Mouse (Mus musculus) heart, postnatal 0 days (tissue): ENCODE measurements around the gene Upk1a. TPM values are rescaled to one million over a fixed set of nuclear protein-coding genes. Genes with fewer than 3 reads are reported as not detected.

ENCODE experiments used
- ATAC-seq: fragments of 200-750 bp; cut with Nextera tagmentation; 2 replicates; pipeline ENCODE4 v1.8.0; 2017; ENCODE audit warnings: low read depth, moderate number of reproducible peaks, moderate library complexity; ENCODE audit not compliant: insufficient read depth
- DNase-seq: peaks from one replicate; pipeline ENCODE4 v3.0.0-alpha.2; 2016; ENCODE audit warnings: low spot score
- H3K27ac ChIP-seq: fragments of 300-500 bp; sonication (generic); 2 replicates; pipeline ENCODE4 v1.5.1; 2014; ENCODE audit warnings: low read depth, mild to moderate bottlenecking
- H3K27me3 ChIP-seq: fragments of 300-500 bp; sonication (generic); 2 replicates; pipeline ENCODE4 v1.6.1; 2014; ENCODE audit warnings: low read length, mixed read lengths; ENCODE audit not compliant: control insufficient read depth, insufficient read depth
- H3K36me3 ChIP-seq: fragments of 300-500 bp; sonication (generic); replicated peaks from 2 replicates; pipeline ENCODE4 v1.6.1; 2014; ENCODE audit warnings: low read length, mixed read lengths; ENCODE audit not compliant: control insufficient read depth, insufficient read depth
- H3K4me1 ChIP-seq: fragments of 300-500 bp; sonication (generic); 2 replicates; pipeline ENCODE4 v1.6.1; 2014; ENCODE audit warnings: antibody characterized with exemption; ENCODE audit not compliant: control insufficient read depth, insufficient read depth
- H3K4me2 ChIP-seq: fragments of 300-500 bp; sonication (generic); 2 replicates; pipeline ENCODE4 v1.6.1; 2014; ENCODE audit warnings: low read depth, mild to moderate bottlenecking, low read length, moderate library complexity
- H3K4me3 ChIP-seq: fragments of 300-500 bp; sonication (generic); 2 replicates; pipeline ENCODE4 v1.5.1; 2014; ENCODE audit warnings: low read depth, low read length
- H3K9ac ChIP-seq: fragments of 300-500 bp; sonication (generic); replicated peaks from 2 replicates; pipeline ENCODE4 v1.6.1; 2014; ENCODE audit warnings: low read depth, low read length, mixed read lengths
- H3K9me3 ChIP-seq: fragments of 300-500 bp; sonication (generic); replicated peaks from 2 replicates; pipeline ENCODE4 v1.6.1; 2016; ENCODE audit warnings: low read length; ENCODE audit not compliant: control insufficient read depth
- CTCF ChIP-seq: IDR thresholded peaks from 2 replicates; pipeline ENCODE4 v1.5.1; 2016; ENCODE audit warnings: antibody characterized with exemption, control low read depth, low read depth
- EP300 ChIP-seq: IDR thresholded peaks from 2 replicates; pipeline ENCODE4 v1.6.1; 2016; ENCODE audit warnings: antibody characterized with exemption, low read depth
- WGBS: fragments of 180-500 bp; shearing (Covaris S2); extraction: QIAGEN DNeasy Blood & Tissue Kit; methylation state at CpG from one replicate; pipeline ENCODE4 v1.1.7; 2014; 5-methylcytosine and 5-hydroxymethylcytosine counted together
- polyA plus RNA-seq: library from polyadenylated mRNA; unstranded; fragments of >200 nt; fragmentation: Nextera tagmentation; extraction: Ambion mirVana; gene quantifications from 2 replicates; pipeline ENCODE4 v1.2.1, GENCODE M21; 2015
- total RNA-seq: library from RNA; depleted of rRNA; stranded (reverse); fragments of >200 nt; gene quantifications from 2 replicates; pipeline ENCODE4 v1.2.3, GENCODE M21; 2014; ENCODE audit warnings: low replicate concordance

The Upk1a gene
- total and polyA plus RNA-seq, 2 experiments from 2014 or later, result 0.60 to 73.4 TPM

DNA sequence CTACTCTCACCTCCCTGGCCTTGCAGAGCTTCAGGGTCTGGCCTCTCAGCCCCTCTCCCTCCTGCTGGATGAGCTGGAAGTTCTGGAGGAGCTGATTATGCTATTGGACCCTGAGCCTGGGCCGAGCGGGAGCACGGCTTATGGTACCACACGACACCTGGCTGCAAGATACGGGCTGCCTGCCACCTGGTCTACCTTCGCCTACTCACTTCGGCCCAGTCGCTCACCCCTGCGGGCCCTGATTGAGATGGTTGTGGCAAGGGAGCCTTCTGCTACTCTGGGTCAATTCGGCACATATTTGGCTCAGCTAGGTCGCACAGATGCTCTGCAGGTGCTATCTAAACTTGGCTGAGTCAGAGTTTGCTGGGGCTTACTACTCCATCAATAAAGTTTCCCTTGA, 45.1 kb downstream of the Upk1a start:
- Histone ChIP-seq H3K27ac (no peak overlapping the region), H3K4me2 (no peak overlapping the region), H3K4me1 (peaks cover 7% of the 10 kb centered on the region; the same call in 1 of the 2 replicates), H3K4me3 (no peak overlapping the region), H3K9ac (no peak overlapping the region), H3K27me3 (no peaks in the 10 kb centered on the region), H3K36me3 (peaks cover 77% of the 10 kb centered on the region), H3K9me3 (no peaks in the 10 kb centered on the region)
- DNase-seq (no peak), ATAC-seq (no peak)
- no peak for TF ChIP-seq EP300
- no peak for TF ChIP-seq CTCF
- 88% methylated on average over 11 of the region's 11 CpGs for WGBS

DNA sequence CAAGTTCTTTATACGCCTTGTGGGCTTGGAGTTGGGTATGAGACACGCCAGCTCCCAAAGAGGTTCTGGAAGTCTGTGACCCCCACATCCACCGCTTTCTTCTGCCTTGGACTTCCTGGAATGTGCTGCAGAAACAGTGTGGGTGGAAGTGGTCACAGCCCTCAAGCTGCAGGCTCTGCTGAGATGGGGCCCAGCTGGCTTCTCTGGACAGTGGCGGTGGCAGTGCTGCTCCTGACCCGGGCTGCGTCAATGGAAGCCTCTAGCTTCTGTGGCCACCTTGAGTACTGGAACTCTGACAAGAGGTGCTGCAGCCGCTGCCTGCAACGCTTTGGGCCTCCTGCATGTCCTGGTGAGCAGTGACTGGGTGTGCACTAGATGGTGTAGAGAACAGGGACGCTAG, 46.6 kb downstream of the Upk1a start:
- no peak for DNase-seq
- H3K4me1 ChIP-seq, result peaks cover 7% of the 10 kb centered on the region; the same call in 1 of the 2 replicates
- peaks cover 69% of the 10 kb centered on the region for H3K36me3 ChIP-seq
- 74% methylated on average over 9 of the region's 9 CpGs for WGBS
- H3K4me2 ChIP-seq, result no peak overlapping the region
- ATAC-seq, result no peak
- H3K9me3 ChIP-seq, result no peaks in the 10 kb centered on the region
- no peak overlapping the region for H3K27ac ChIP-seq
- H3K9ac ChIP-seq, result no peak overlapping the region
- no peak for TF ChIP-seq CTCF
- no peak for TF ChIP-seq EP300
- no peaks in the 10 kb centered on the region for H3K27me3 ChIP-seq
- no peak overlapping the region for H3K4me3 ChIP-seq

DNA sequence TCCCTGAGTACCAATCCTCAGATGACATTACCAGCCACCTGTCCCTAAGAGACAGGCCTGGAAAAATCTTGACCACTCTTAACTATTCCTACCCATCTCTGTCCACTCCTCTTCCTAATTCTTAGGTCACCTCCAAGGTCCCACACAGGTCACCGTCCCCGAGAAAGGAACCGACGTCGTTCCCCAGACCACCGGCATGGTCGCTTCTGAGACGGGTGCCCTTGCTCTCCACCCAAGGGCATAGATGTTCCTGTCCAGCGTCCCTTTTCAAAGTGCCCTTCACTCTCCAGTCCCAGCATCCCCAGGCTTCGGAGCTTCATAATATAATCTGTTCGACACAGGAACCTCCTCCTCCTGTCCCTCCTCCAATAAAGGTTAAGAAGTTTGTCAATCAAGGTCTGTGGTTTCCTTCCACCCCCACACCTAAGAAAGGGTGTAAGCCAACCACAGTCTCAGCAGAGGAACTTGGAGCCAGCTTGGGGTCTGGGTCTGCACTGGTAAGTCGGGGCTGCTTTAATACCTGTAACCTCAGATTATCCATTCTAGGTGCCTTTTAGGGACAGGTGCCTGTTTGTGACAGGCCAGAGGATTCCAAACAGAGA, 47.6 kb downstream of the Upk1a start, which contains the start of gene Igflr1:
Igflr1 (plus strand) TSS at position 458 of the 602 bp plus-strand sequence.
- no peak within 1 kb of the TSS for H3K27ac ChIP-seq
- no peaks in the 10 kb centered on the region for H3K27me3 ChIP-seq
- TF ChIP-seq CTCF, result no peak
- no peak for TF ChIP-seq EP300
- WGBS, result 87% methylated on average over 12 of the region's 12 CpGs
- peaks cover 7% of the 10 kb centered on the region; the same call in 1 of the 2 replicates for H3K4me1 ChIP-seq
- H3K36me3 ChIP-seq, result peaks cover 60% of the 10 kb centered on the region
- H3K4me3 ChIP-seq, result no peak within 1 kb of the TSS
- H3K9ac ChIP-seq, result no peak within 1 kb of the TSS
- ATAC-seq, result no peak
- no peak within 1 kb of the TSS for H3K4me2 ChIP-seq
- no peak for DNase-seq
- H3K9me3 ChIP-seq, result no peaks in the 10 kb centered on the region

DNA sequence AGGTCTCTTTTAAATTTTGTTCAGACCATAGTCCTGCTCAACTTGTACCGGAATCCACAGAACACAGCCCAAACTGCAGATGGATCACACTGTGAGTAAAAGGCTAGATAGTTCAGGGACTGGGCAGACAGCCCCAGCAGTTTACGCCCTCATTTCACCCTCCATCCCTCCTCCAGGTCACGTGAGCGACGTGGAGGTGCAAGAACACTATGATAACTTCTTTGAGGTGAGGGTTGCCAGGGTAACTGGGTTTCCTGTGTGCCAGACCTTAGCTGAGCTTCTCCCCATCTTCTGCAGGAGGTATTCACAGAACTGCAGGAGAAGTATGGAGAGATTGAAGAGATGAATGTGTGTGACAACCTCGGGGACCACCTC, 48.8 kb downstream of the Upk1a start:
- no peak for DNase-seq
- ATAC-seq, result no peak
- peak overlapping the region; percentile 75 for H3K4me2 ChIP-seq
- H3K27me3 ChIP-seq, result no peaks in the 10 kb centered on the region
- WGBS, result 29% methylated on average over 6 of the region's 6 CpGs
- peak overlapping the region; percentile 79; the same call in 1 of the 2 replicates for H3K9ac ChIP-seq
- peaks cover 8% of the 10 kb centered on the region; the same call in 1 of the 2 replicates for H3K4me1 ChIP-seq
- no peaks in the 10 kb centered on the region for H3K9me3 ChIP-seq
- H3K4me3 ChIP-seq, result peak overlapping the region; percentile 78
- TF ChIP-seq EP300, result no peak
- H3K36me3 ChIP-seq, result peaks cover 48% of the 10 kb centered on the region
- peak overlapping the region; percentile 94 for H3K27ac ChIP-seq

DNA sequence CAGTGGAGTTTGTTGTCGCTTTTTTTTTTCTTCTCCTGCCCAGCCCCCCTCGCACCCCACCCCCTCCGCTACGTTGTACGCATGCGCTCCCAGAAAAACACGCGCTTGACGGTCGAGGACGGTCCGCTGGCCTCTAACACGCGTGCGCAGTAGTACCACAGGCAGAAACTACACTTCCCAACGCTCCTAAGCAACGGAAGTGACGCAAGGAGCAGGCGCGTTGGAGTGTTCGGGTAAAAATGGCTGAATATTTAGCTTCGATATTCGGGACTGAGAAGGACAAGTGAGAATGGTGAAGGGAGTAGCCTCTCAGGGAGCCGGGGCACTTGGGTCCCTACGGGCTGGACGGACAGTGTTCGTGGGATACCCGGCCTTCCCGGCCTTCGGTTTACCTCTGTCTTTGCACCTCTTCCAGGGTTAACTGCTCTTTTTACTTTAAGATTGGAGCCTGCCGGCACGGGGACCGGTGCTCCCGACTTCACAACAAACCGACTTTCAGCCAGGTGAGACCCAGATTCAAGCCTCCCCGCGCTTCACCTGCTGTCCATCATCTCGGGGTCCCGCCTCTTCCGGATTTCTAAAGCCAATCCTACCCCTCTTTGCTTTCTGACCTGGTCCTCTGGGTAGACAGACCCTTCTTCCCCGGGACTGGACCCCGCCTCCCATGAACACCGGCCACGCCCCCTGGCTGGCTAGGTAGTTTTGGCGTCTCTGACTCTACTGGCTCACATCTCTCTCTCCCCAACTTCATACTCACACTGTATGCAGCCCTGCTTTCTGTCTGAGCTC, 49.3 kb downstream of the Upk1a start, which contains the start of the genes U2af1l4, Gm49396 and Psenen:
U2af1l4 (plus strand) TSS at position 185 of the 789 bp plus-strand sequence.
Gm49396 (plus strand) TSS at position 228 of the 789 bp plus-strand sequence.
Psenen (minus strand) TSS at position 511 of the 789 bp plus-strand sequence.
- H3K27me3 ChIP-seq, result no peaks in the 10 kb centered on the region

More for the DNA sequence above, 49.3 kb downstream of the Upk1a start, which contains the start of the genes U2af1l4, Gm49396 and Psenen:
- no peak for TF ChIP-seq CTCF
- TF ChIP-seq EP300, result no peak
- Histone ChIP-seq H3K4me3 (peak within 1 kb of the TSS; percentile 78), H3K9ac (peak within 1 kb of the TSS; percentile 79), H3K4me1 (peaks cover 14% of the 10 kb centered on the region), H3K9me3 (no peaks in the 10 kb centered on the region), H3K36me3 (peaks cover 42% of the 10 kb centered on the region), H3K4me2 (peak within 1 kb of the TSS; percentile 75), H3K27ac (peak within 1 kb of the TSS; percentile 94)
- WGBS, result under 1% methylated on average over 45 of the region's 45 CpGs
- DNase-seq (peak; percentile 99), ATAC-seq (peak; percentile 89)
